Mouse (Mus musculus): ENCODE measurements around the gene Rps16. TPM values are rescaled to one million over a fixed set of nuclear protein-coding genes. Genes with fewer than 3 reads are reported as not detected.

Gene Rps16
- polyA plus RNA-seq, 1 experiment from 2014 or later: 988 TPM

GRCm38 (mm10) chr7:28353267-28353666 is 2.8 kb downstream of the Rps16 start:
- 95% methylated on average over 2 of the region's 2 CpGs for WGBS
- no peak for DNase-seq (ENCODE audit: low spot score)
- ATAC-seq (replicated peaks; ENCODE audit: insufficient number of reproducible peaks, low FRiP score, low TSS enrichment, low read depth): no peak
- H3K9ac ChIP-seq (replicated peaks; ENCODE audit: low read length): no peak overlapping the region
- no peaks in the 10 kb centered on the region for H3K9me3 ChIP-seq (replicated peaks; ENCODE audit: control insufficient read depth, low read length)
- no peak overlapping the region for H3K4me3 ChIP-seq (ENCODE audit: low read depth, low read length)
- peaks cover 5% of the 10 kb centered on the region for H3K4me1 ChIP-seq (ENCODE audit: control insufficient read depth, insufficient read depth, low read length)
- no peak overlapping the region for H3K27ac ChIP-seq (replicated peaks; ENCODE audit: low read depth, low read length)
- peaks cover 13% of the 10 kb centered on the region for H3K36me3 ChIP-seq (replicated peaks; ENCODE audit: control insufficient read depth, insufficient read depth, low read depth, low read length)
- no peak overlapping the region for H3K4me2 ChIP-seq (ENCODE audit: low read depth, low read length)
- no peaks in the 10 kb centered on the region for H3K27me3 ChIP-seq (ENCODE audit: control insufficient read depth, insufficient read depth, low read length)

GRCm38 (mm10) chr7:28354113-28354581 is 3.7 kb downstream of the Rps16 start:
- 93% methylated on average over 3 of the region's 3 CpGs for WGBS

GRCm38 (mm10) chr7:28354596-28354995 is 4.1 kb downstream of the Rps16 start:
- H3K4me1 ChIP-seq (ENCODE audit: control insufficient read depth, insufficient read depth, low read length): peaks cover 5% of the 10 kb centered on the region
- H3K9ac ChIP-seq (replicated peaks; ENCODE audit: low read length): no peak overlapping the region
- H3K27ac ChIP-seq (replicated peaks; ENCODE audit: low read depth, low read length): no peak overlapping the region
- ATAC-seq (replicated peaks; ENCODE audit: insufficient number of reproducible peaks, low FRiP score, low TSS enrichment, low read depth): no peak
- DNase-seq (ENCODE audit: low spot score): no peak
- peaks cover 15% of the 10 kb centered on the region for H3K36me3 ChIP-seq (replicated peaks; ENCODE audit: control insufficient read depth, insufficient read depth, low read depth, low read length)
- H3K27me3 ChIP-seq (ENCODE audit: control insufficient read depth, insufficient read depth, low read length): no peaks in the 10 kb centered on the region
- no peak overlapping the region for H3K4me3 ChIP-seq (ENCODE audit: low read depth, low read length)
- 91% methylated on average over 3 of the region's 3 CpGs for WGBS
- no peaks in the 10 kb centered on the region for H3K9me3 ChIP-seq (replicated peaks; ENCODE audit: control insufficient read depth, low read length)
- H3K4me2 ChIP-seq (ENCODE audit: low read depth, low read length): no peak overlapping the region

More at GRCm38 (mm10) chr7:28354113-28354581, 3.7 kb downstream of the Rps16 start:
- Histone ChIP-seq H3K9ac (replicated peaks; ENCODE audit: low read length) (no peak overlapping the region), H3K9me3 (replicated peaks; ENCODE audit: control insufficient read depth, low read length) (no peaks in the 10 kb centered on the region), H3K4me2 (ENCODE audit: low read depth, low read length) (no peak overlapping the region), H3K4me3 (ENCODE audit: low read depth, low read length) (no peak overlapping the region), H3K27ac (replicated peaks; ENCODE audit: low read depth, low read length) (no peak overlapping the region), H3K4me1 (ENCODE audit: control insufficient read depth, insufficient read depth, low read length) (peaks cover 5% of the 10 kb centered on the region), H3K36me3 (replicated peaks; ENCODE audit: control insufficient read depth, insufficient read depth, low read depth, low read length) (peaks cover 13% of the 10 kb centered on the region), H3K27me3 (ENCODE audit: control insufficient read depth, insufficient read depth, low read length) (no peaks in the 10 kb centered on the region)
- DNase-seq (ENCODE audit: low spot score): no peak
- no peak for ATAC-seq (replicated peaks; ENCODE audit: insufficient number of reproducible peaks, low FRiP score, low TSS enrichment, low read depth)

- Histone ChIP-seq H3K4me1 (ENCODE audit: control insufficient read depth, insufficient read depth, low read length) (peaks cover 5% of the 10 kb centered on the region), H3K4me3 (ENCODE audit: low read depth, low read length) (no peak overlapping the region), H3K9me3 (replicated peaks; ENCODE audit: control insufficient read depth, low read length) (no peaks in the 10 kb centered on the region), H3K36me3 (replicated peaks; ENCODE audit: control insufficient read depth, insufficient read depth, low read depth, low read length) (peaks cover 21% of the 10 kb centered on the region), H3K27ac (replicated peaks; ENCODE audit: low read depth, low read length) (no peak overlapping the region), H3K4me2 (ENCODE audit: low read depth, low read length) (no peak overlapping the region), H3K27me3 (ENCODE audit: control insufficient read depth, insufficient read depth, low read length) (no peaks in the 10 kb centered on the region), H3K9ac (replicated peaks; ENCODE audit: low read length) (no peak overlapping the region)
- ATAC-seq (replicated peaks; ENCODE audit: insufficient number of reproducible peaks, low FRiP score, low TSS enrichment, low read depth) (no peak), DNase-seq (ENCODE audit: low spot score) (no peak)
- WGBS: 90% methylated on average over 3 of the region's 3 CpGs
Measured at GRCm38 (mm10) chr7:28355221-28355620, 4.8 kb downstream of the Rps16 start.

DNA sequence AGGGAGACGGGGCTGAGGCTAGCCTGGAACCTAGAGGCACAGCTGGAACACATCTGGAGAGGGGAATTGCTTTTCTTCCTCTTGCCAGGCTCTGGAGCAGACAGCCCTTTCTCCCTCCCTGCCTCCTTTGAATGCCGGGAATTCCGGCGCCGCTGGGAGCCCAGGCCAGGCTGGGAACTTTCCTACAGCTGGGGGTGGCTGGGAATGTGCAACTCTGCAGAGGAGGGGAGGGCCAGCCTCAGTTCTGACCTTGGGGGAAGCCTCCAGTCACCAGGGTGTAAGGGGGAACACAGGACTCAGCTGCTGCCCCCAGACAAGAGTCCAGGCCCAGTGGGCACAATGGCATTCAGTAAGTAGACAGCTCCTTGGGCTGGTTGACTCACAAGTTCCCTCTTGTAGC is 6.5 kb downstream of the Rps16 start:
- Histone ChIP-seq H3K4me2 (ENCODE audit: low read depth, low read length) (no peak overlapping the region; the same call in 1 of the 2 replicates), H3K4me1 (ENCODE audit: control insufficient read depth, insufficient read depth, low read length) (peaks cover 5% of the 10 kb centered on the region), H3K36me3 (replicated peaks; ENCODE audit: control insufficient read depth, insufficient read depth, low read depth, low read length) (peaks cover 35% of the 10 kb centered on the region), H3K27ac (replicated peaks; ENCODE audit: low read depth, low read length) (no peak overlapping the region), H3K9ac (replicated peaks; ENCODE audit: low read length) (0 out of 2 replicates have a peak overlapping the region, but pooled peaks have one; percentile 22), H3K27me3 (ENCODE audit: control insufficient read depth, insufficient read depth, low read length) (no peaks in the 10 kb centered on the region), H3K4me3 (ENCODE audit: low read depth, low read length) (no peak overlapping the region), H3K9me3 (replicated peaks; ENCODE audit: control insufficient read depth, low read length) (no peaks in the 10 kb centered on the region)
- 6% methylated on average over 5 of the region's 5 CpGs for WGBS
- DNase-seq (ENCODE audit: low spot score) (peak; percentile 71), ATAC-seq (replicated peaks; ENCODE audit: insufficient number of reproducible peaks, low FRiP score, low TSS enrichment, low read depth) (peak; percentile 46; the same call in 1 of the 2 replicates)

DNA sequence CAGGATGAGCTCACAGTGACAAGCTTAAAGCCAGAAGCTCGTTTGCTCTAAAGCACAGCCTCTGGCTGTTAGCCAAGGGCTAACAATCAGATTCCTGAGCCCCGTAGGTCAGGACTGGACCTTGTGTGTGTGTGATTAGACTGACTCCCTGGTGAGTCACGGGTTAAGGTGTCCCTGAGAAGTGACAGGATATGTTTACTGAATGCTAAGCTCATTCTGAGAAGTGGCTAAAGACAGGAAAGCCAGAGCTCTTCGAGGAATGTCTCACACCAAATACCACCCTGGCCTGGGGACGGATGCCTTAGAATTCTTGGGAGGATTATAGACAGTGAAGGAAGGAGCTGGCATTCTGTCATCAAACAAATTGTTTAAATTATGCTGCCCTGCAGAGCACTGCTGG is 7.5 kb downstream of the Rps16 start:
- DNase-seq (ENCODE audit: low spot score) (no peak), ATAC-seq (replicated peaks; ENCODE audit: insufficient number of reproducible peaks, low FRiP score, low TSS enrichment, low read depth) (no peak)
- Histone ChIP-seq H3K9ac (replicated peaks; ENCODE audit: low read length) (no peak overlapping the region), H3K36me3 (replicated peaks; ENCODE audit: control insufficient read depth, insufficient read depth, low read depth, low read length) (peaks cover 43% of the 10 kb centered on the region), H3K27me3 (ENCODE audit: control insufficient read depth, insufficient read depth, low read length) (no peaks in the 10 kb centered on the region), H3K4me3 (ENCODE audit: low read depth, low read length) (no peak overlapping the region), H3K9me3 (replicated peaks; ENCODE audit: control insufficient read depth, low read length) (no peaks in the 10 kb centered on the region), H3K27ac (replicated peaks; ENCODE audit: low read depth, low read length) (0 out of 2 replicates have a peak overlapping the region, but pooled peaks have one; percentile 20), H3K4me2 (ENCODE audit: low read depth, low read length) (no peak overlapping the region), H3K4me1 (ENCODE audit: control insufficient read depth, insufficient read depth, low read length) (peaks cover 5% of the 10 kb centered on the region)
- 5% methylated on average over 5 of the region's 5 CpGs for WGBS

DNA sequence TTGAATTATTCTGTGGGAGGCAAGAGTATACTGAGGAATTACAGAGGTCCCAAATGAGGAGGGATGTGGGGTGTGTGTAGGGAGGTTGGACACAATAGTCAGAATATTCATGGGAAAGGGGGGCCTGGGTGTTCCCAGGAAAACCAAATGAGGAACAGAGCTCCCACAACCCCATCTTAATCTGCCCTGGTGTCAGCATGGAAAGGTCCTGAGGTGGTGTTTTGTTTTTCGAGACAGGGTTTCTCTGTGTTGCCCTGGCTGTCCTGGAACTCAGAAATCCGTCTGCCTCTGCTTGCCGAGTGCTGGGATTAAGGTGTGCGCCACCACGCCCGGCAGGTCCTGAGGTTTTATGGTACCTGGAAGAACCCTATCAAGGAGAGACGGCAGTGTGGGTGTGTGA is 8.0 kb downstream of the Rps16 start:
- 0 out of 2 replicates have a peak overlapping the region, but pooled peaks have one; percentile 13 for H3K27ac ChIP-seq (replicated peaks; ENCODE audit: low read depth, low read length)
- H3K4me3 ChIP-seq (ENCODE audit: low read depth, low read length): no peak overlapping the region
- no peak for DNase-seq (ENCODE audit: low spot score)
- no peaks in the 10 kb centered on the region for H3K9me3 ChIP-seq (replicated peaks; ENCODE audit: control insufficient read depth, low read length)
- no peak overlapping the region for H3K4me2 ChIP-seq (ENCODE audit: low read depth, low read length)
- no peaks in the 10 kb centered on the region for H3K27me3 ChIP-seq (ENCODE audit: control insufficient read depth, insufficient read depth, low read length)
- peaks cover 5% of the 10 kb centered on the region for H3K4me1 ChIP-seq (ENCODE audit: control insufficient read depth, insufficient read depth, low read length)
- ATAC-seq (replicated peaks; ENCODE audit: insufficient number of reproducible peaks, low FRiP score, low TSS enrichment, low read depth): no peak
- H3K9ac ChIP-seq (replicated peaks; ENCODE audit: low read length): no peak overlapping the region
- 64% methylated on average over 7 of the region's 7 CpGs for WGBS
- H3K36me3 ChIP-seq (replicated peaks; ENCODE audit: control insufficient read depth, insufficient read depth, low read depth, low read length): peaks cover 39% of the 10 kb centered on the region

GRCm38 (mm10) chr7:28359854-28360253 is 9.4 kb downstream of the Rps16 start:
- Histone ChIP-seq H3K9ac (replicated peaks; ENCODE audit: low read length) (no peak overlapping the region), H3K4me2 (ENCODE audit: low read depth, low read length) (no peak overlapping the region), H3K36me3 (replicated peaks; ENCODE audit: control insufficient read depth, insufficient read depth, low read depth, low read length) (peaks cover 36% of the 10 kb centered on the region), H3K27me3 (ENCODE audit: control insufficient read depth, insufficient read depth, low read length) (no peaks in the 10 kb centered on the region), H3K27ac (replicated peaks; ENCODE audit: low read depth, low read length) (no peak overlapping the region), H3K9me3 (replicated peaks; ENCODE audit: control insufficient read depth, low read length) (no peaks in the 10 kb centered on the region), H3K4me3 (ENCODE audit: low read depth, low read length) (no peak overlapping the region), H3K4me1 (ENCODE audit: control insufficient read depth, insufficient read depth, low read length) (peaks cover 5% of the 10 kb centered on the region)
- WGBS: 96% methylated on average over 10 of the region's 10 CpGs
- ATAC-seq (replicated peaks; ENCODE audit: insufficient number of reproducible peaks, low FRiP score, low TSS enrichment, low read depth) (no peak), DNase-seq (ENCODE audit: low spot score) (no peak)

All from embryonic facial prominence, embryonic 11.5 days (tissue).